Mouse (Mus musculus) embryonic fibroblast, embryonic 13.5 days (primary cell): Measurements from ENCODE around the gene N4bp2l2. TPM values are rescaled to one million over a fixed set of nuclear protein-coding genes. Genes with fewer than 3 reads are reported as not detected.

ENCODE experiments used
- H3K27ac ChIP-seq: 2 replicates; pipeline ENCODE4 v1.5.1; 2012; ENCODE audit warnings: low read length, control low read depth, inconsistent platforms; ENCODE audit not compliant: insufficient read depth
- H3K4me1 ChIP-seq: 2 replicates; pipeline ENCODE4 v1.6.1; 2011; ENCODE audit warnings: low read length; ENCODE audit not compliant: control insufficient read depth, insufficient read depth
- H3K4me3 ChIP-seq: 2 replicates; pipeline ENCODE4 v1.5.1; 2011; ENCODE audit warnings: mild to moderate bottlenecking, control low read depth, low read length; ENCODE audit not compliant: insufficient read depth
- CTCF ChIP-seq: IDR thresholded peaks from 2 replicates; pipeline ENCODE4 v1.5.1; 2011; ENCODE audit warnings: mild to moderate bottlenecking, control low read depth, low read length, moderate library complexity, borderline replicate concordance; ENCODE audit not compliant: insufficient read depth
- POLR2A ChIP-seq: IDR thresholded peaks from 2 replicates; pipeline ENCODE4 v1.6.1; 2011; ENCODE audit warnings: low read depth, mild to moderate bottlenecking, control low read depth, low read length, moderate library complexity
- polyA plus RNA-seq: library from polyadenylated mRNA; stranded (reverse); fragments of >200 nt; gene quantifications from 2 replicates; pipeline ENCODE4 v1.2.4, GENCODE M21; 2011; ENCODE audit warnings: low read depth; ENCODE audit not compliant: missing spikeins, insufficient read length

N4bp2l2 gene
- polyA plus RNA-seq, 1 experiment: 100.0 TPM

DNA sequence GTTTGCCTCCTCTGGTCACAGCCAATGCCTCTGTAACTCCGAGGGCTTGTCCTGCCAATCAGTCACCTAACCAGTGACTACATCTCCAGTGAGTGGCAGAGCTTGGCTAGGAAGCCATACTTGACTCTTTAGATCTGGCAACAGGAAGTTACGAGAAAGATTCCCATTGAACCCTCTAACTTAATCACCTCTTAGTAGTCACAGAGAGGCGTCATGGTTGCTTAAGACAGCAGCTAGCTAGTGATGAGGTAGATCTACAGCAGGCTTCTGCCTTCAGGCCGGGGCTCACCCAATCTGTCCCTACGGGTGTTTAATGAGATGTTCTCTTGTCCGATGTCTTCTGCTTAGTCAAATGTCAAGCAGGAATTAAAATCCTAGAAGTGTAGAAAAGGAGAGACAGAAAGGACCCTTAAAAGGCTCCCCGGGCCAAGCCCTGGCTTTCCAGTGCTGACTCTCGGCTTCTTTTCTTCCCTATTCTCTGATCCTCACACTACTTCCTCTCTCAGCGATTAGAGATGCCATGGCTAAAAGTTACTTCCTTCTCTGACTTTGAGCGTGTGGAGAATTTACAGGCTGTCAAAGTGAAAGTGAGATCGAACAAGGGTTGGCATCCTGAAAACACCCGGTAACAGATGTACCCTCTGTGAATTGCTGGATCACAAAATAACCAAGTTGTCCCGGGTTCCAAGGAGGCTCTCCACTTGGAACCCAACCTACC lies 73.6 kb downstream of the N4bp2l2 start:
- no peak for TF ChIP-seq POLR2A
- TF ChIP-seq CTCF: no peak
- Histone ChIP-seq H3K4me3 (no peak overlapping the region), H3K4me1 (no peaks in the 10 kb centered on the region), H3K27ac (no peak overlapping the region)

DNA sequence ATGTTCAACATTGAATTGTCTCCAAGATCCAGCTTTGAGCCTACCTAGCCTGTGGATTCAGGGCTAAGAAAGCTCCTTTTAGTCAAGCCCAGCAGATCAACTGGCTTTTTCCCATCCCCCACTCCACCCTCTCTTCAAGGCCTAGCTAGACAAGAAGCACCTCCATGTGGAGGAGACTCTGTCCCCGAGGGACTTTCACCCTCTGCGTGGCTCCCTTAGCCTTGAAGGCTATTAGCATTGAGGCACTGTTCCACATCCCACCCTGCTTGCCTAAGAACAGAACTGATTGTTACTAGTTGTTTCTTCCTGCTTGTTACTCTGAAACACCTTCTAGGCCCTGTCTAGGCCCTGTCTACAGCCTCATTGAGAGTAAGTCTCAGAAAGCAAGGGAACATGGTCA lies 76.0 kb downstream of the N4bp2l2 start:
- Histone ChIP-seq H3K4me3 (no peak overlapping the region), H3K4me1 (no peaks in the 10 kb centered on the region), H3K27ac (no peak overlapping the region)
- TF ChIP-seq POLR2A (no peak), CTCF (no peak)

DNA sequence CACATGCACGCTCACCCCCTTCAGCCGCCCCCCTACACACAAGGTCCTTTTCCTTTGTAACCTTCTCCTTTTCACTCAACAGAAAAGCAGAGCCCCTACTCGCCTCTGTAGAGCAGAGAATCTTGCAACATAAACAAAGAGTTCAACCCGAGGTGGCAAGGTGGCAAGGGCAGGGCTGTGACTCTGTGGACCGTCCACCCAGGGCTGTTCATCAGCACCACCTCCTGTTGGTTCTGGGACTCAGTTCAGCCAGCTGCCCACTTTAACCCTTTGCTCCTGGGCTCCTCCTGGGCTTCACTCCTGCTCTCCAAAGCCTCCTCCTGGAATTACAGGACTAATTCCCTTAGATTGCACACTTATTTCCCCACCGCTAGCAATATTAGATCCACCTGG lies 81.7 kb downstream of the N4bp2l2 start:
- H3K27ac ChIP-seq: no peak overlapping the region
- TF ChIP-seq POLR2A (no peak), CTCF (no peak)
- H3K4me1 ChIP-seq: no peaks in the 10 kb centered on the region; the same call in 1 of the 2 replicates
- no peak overlapping the region for H3K4me3 ChIP-seq

DNA sequence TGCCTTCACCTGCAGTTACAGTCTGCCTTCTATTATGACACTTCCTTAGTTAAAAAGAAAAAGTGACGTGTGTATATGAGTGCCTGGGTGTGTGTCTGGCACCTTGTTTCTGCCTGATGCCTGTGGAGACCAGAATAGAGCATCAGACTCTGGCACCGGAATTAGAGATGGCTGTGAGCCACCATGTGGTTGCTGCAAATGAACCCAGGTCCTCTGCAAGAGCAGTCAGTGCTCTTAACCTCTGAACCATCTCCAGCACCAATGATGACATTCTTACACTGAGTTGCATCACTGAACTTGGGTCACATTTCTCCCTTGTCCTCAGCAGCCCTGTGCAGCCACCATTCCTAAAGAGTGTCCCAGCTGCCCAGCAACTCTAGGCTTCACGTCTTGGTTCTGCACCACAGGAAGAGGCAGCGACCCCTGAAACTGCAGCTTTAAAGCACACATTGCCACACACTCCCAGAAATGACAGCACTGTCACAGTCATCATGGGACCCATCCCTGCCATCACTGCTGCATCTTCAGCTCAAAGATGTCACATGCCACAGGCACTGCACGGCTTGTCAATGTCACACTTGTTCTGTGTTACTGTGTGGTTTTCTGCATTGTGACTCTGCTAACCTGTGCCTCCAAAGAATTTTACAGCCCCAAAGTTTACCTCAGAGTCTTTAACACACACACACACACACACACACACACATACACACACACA lies 82.2 kb downstream of the N4bp2l2 start:
- Histone ChIP-seq H3K4me3 (no peak overlapping the region), H3K4me1 (peaks cover 4% of the 10 kb centered on the region), H3K27ac (no peak overlapping the region)
- TF ChIP-seq CTCF (no peak), POLR2A (no peak)

DNA sequence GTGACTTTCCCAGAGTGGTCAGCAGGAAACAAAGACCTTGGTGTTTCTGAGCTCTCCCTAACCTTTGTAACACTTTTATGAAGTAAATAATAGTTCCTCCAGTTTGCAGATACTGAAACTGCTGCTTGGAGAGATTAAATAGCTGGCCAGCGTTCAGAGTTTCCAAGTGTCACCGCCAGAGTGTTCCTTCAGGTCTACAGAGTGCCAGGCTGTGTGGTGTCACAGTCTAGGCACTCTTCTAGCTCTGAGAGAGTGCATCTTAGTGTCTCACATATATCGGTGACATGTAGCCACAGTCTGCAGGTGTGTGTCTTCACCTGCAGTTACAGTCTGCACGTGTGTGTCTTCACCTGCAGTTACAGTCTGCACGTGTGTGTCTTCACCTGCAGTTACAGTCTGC lies 82.8 kb downstream of the N4bp2l2 start:
- Histone ChIP-seq H3K4me1 (peaks cover 6% of the 10 kb centered on the region), H3K4me3 (no peak overlapping the region), H3K27ac (no peak overlapping the region)
- TF ChIP-seq POLR2A (no peak), CTCF (no peak)

DNA sequence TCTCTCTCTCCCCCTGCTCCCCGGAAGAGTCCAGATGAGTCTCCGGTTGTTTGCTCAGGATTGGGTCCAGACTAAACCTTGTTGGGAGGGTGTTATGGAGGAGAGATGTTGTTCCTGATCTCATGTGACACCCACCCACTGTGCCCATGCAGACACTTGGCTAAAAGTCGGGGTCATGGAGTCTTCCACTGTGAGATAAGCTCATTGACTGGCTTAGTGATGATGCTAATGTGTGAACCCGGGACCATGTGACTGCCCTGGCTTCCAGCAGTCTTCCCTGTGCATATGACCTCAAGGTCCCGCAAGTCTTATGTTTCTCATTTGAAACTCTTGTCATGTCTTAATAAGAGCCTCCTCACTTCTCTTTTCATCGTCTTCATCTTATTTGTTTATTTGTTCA lies 84.8 kb downstream of the N4bp2l2 start:
- Histone ChIP-seq H3K27ac (no peak overlapping the region), H3K4me1 (peaks cover 6% of the 10 kb centered on the region), H3K4me3 (no peak overlapping the region)
- TF ChIP-seq CTCF (no peak), POLR2A (no peak)

DNA sequence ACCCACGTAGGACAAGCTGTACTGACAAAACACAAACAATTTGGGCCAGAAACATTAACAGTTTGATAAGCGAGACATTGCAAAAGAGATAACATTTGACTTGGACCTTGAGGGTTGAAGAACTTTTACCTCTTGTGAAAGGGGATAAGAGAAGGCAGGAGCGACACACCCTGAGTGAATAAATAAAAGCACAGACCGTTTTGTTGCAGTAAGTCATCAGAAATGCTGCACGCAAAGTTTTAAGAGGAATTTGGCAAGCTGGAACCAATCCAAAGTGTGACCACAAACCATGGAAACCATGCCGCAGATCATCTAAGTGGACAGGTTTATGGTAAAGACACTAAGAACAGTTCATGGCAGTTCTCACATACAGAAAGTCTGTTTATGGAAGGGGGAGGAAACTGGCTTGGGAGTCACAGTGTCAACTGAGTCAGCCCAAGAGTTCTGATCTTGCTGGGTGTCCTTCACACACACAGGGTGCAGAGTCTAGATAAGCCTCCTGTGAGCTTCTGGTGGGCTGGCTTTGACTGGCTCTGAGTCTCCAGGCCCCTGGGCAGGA lies 87.3 kb downstream of the N4bp2l2 start:
- TF ChIP-seq CTCF (no peak), POLR2A (no peak)
- peaks cover 6% of the 10 kb centered on the region for H3K4me1 ChIP-seq
- H3K27ac ChIP-seq: no peak overlapping the region
- no peak overlapping the region for H3K4me3 ChIP-seq

DNA sequence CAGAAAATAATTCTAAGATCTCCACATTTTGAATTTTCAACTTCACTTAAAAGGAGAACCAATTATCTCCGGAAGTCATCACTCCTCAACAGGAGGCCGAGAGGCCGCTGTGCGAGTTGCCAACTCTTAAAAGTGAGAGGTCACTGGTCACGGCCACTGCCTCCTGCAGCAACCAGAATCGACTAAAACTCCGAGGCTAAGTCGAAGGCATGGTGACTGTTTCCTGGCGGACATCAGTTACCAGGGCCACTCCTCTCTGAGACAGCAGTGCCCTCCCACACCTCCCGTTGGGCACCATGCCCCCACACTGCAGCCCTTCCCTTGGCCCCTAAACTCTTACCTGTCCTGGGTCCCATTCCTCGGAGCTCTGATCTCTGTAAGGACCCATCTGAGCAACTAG lies 89.2 kb downstream of the N4bp2l2 start:
- TF ChIP-seq POLR2A (no peak), CTCF (no peak)
- Histone ChIP-seq H3K4me1 (peaks cover 6% of the 10 kb centered on the region), H3K27ac (no peak overlapping the region), H3K4me3 (no peak overlapping the region)

DNA sequence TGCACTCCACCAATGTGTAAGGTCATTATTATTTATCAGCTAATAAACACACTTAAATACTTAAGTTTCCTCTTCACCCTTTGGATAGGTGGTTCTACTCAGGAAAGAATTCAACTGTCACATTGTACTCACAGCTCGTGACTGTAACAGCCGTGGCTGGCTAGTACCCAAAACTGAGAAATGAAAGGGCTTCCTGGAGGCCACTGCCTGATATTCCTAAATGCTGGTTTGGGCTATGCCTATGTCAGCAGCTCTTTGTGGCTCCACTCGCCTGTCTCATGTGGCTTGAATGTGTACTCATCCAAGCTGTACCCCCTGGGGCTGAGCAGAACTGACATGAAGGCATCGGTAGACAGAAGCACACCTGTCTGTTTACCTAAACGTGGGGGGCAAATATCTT lies 91.1 kb downstream of the N4bp2l2 start:
- TF ChIP-seq CTCF: no peak
- TF ChIP-seq POLR2A: no peak
- no peak overlapping the region for H3K4me3 ChIP-seq
- no peak overlapping the region for H3K27ac ChIP-seq
- peaks cover 6% of the 10 kb centered on the region for H3K4me1 ChIP-seq

DNA sequence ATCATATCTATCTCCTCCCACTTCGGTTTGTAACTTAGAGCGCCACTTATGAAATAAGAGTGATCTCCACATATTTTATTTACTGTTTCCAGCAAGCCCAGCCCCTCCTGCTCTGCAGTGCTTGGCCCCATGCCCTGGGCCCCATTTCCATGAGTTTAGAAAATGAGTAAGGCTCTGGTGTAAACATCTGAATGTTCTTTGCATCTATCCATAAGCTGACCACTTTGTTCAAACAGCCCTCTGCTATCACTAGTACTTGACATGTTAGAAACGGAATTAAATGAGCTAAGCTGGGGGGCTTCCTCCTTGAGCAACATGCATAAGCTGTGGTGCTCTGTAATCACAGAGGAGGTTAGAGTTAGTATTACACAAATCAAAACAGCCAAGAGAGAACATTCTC lies 91.6 kb downstream of the N4bp2l2 start:
- no peak overlapping the region for H3K27ac ChIP-seq
- TF ChIP-seq POLR2A (no peak), CTCF (no peak)

More for the DNA sequence above, 91.6 kb downstream of the N4bp2l2 start:
- H3K4me1 ChIP-seq: peaks cover 6% of the 10 kb centered on the region
- H3K4me3 ChIP-seq: no peak overlapping the region
